Mouse (Mus musculus): ENCODE data around the gene Kbtbd4.

Kbtbd4 gene

GRCm38 (mm10) chr2:90903398-90903797 lies 1.1 kb upstream of the Kbtbd4 start:
- in situ Hi-C loops (cut with MboI; ENCODE audit: low sequenced_read_pairs) = no loop called here

GRCm38 (mm10) chr2:90904856-90905224 lies 300 bp downstream of the Kbtbd4 start:
- in situ Hi-C loops (cut with MboI; ENCODE audit: low sequenced_read_pairs) = no loop called here

- in situ Hi-C loops (cut with MboI; ENCODE audit: low sequenced_read_pairs) = no loop called here
Measured at GRCm38 (mm10) chr2:90906721-90907120, 2.2 kb downstream of the Kbtbd4 start.

- in situ Hi-C loops (cut with MboI; ENCODE audit: low sequenced_read_pairs) = no loop called here
Measured at GRCm38 (mm10) chr2:90910861-90911260, 6.3 kb downstream of the Kbtbd4 start.

GRCm38 (mm10) chr2:90911668-90912067 lies 7.1 kb downstream of the Kbtbd4 start:
- in situ Hi-C loops (cut with MboI; ENCODE audit: low sequenced_read_pairs) = no loop called here

GRCm38 (mm10) chr2:90913671-90914070 lies 9.1 kb downstream of the Kbtbd4 start:
- in situ Hi-C loops (cut with MboI; ENCODE audit: low sequenced_read_pairs) = no loop called here

- in situ Hi-C loops (cut with MboI; ENCODE audit: low sequenced_read_pairs) = no loop called here
Measured at GRCm38 (mm10) chr2:90915516-90915915, 11.0 kb downstream of the Kbtbd4 start.

GRCm38 (mm10) chr2:90916560-90917232 lies 12.2 kb downstream of the Kbtbd4 start:
- in situ Hi-C loops (cut with MboI; ENCODE audit: low sequenced_read_pairs) = no loop called here

- in situ Hi-C loops (cut with MboI; ENCODE audit: low sequenced_read_pairs) = no loop called here
Measured at GRCm38 (mm10) chr2:90917233-90917998, 12.9 kb downstream of the Kbtbd4 start.

- in situ Hi-C loops (cut with MboI; ENCODE audit: low sequenced_read_pairs) = no loop called here
Measured at GRCm38 (mm10) chr2:90917999-90918698, 13.6 kb downstream of the Kbtbd4 start.

- in situ Hi-C loops (cut with MboI; ENCODE audit: low sequenced_read_pairs) = no loop called here
Measured at GRCm38 (mm10) chr2:90921178-90921577, 16.6 kb downstream of the Kbtbd4 start.

GRCm38 (mm10) chr2:90922636-90923035 lies 18.1 kb downstream of the Kbtbd4 start:
- in situ Hi-C loops (cut with MboI; ENCODE audit: low sequenced_read_pairs) = no loop called here

- in situ Hi-C loops (cut with MboI; ENCODE audit: low sequenced_read_pairs) = no loop called here
Measured at GRCm38 (mm10) chr2:90928566-90928965, 24.0 kb downstream of the Kbtbd4 start.

GRCm38 (mm10) chr2:90931829-90932228 lies 27.3 kb downstream of the Kbtbd4 start:
- in situ Hi-C loops (cut with MboI; ENCODE audit: low sequenced_read_pairs) = no loop called here

- in situ Hi-C loops (cut with MboI; ENCODE audit: low sequenced_read_pairs) = no loop called here
Measured at GRCm38 (mm10) chr2:90932273-90932672, 27.7 kb downstream of the Kbtbd4 start.

GRCm38 (mm10) chr2:90938362-90938761 lies 33.8 kb downstream of the Kbtbd4 start:
- in situ Hi-C loops (cut with MboI; ENCODE audit: low sequenced_read_pairs) = no loop called here

- in situ Hi-C loops (cut with MboI; ENCODE audit: low sequenced_read_pairs) = no loop called here
Measured at GRCm38 (mm10) chr2:90939750-90940149, 35.2 kb downstream of the Kbtbd4 start.

- in situ Hi-C loops (cut with MboI; ENCODE audit: low sequenced_read_pairs) = no loop called here
Measured at GRCm38 (mm10) chr2:90940233-90941229, 36.0 kb downstream of the Kbtbd4 start, which contains the start of gene Celf1. Gene Celf1 (plus strand): TSS chr2:90940382.

GRCm38 (mm10) chr2:90941744-90942143 lies 37.2 kb downstream of the Kbtbd4 start:
- in situ Hi-C loops (cut with MboI; ENCODE audit: low sequenced_read_pairs) = no loop called here

GRCm38 (mm10) chr2:90950149-90950548 lies 45.6 kb downstream of the Kbtbd4 start:
- in situ Hi-C loops (cut with MboI; ENCODE audit: low sequenced_read_pairs) = no loop called here
